In the genomic region with DNA sequence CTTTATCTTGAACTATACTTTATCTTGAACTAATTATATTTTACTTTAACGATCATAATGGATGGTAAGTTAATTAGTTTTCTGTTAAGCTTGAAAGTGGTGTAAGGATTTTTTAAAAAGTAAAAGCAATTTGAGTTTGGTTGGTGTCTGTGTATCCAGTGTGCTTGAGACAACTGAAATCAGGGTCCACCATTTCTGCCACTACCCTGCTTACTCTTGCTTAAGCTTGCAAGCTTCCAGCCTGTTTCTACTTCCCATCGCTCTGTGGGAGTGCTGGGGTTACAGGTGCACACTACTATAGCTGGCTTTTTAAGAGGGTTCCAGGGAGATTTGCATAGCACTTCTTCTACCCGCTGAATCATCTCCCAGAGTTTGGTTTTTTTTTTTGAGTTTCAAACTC, we compare ENCODE assay signal across 41 mouse cellular contexts. TPM values are rescaled to one million over a fixed set of nuclear protein-coding genes. Genes with fewer than 3 reads are reported as not detected.
"Had no signal": no experiment of that assay in that cellular context is flagged by ENCODE, and none has a peak within 500 bp of the region (broad histone marks: within the 10 kb centered on the region; RNA-seq: fewer than 3 reads in every experiment).

No protein-coding gene starts in this region.

- DNase-seq: left cerebral cortex, postnatal 4 days; liver; liver, embryonic 13.5 days; liver, postnatal 0 days; lung, adult 18-20 months; lung, adult 2 months; lung, embryonic 14.5 days; lung, postnatal 10 days; lung, postnatal 14 days; lung, postnatal 36 days; lung, postnatal 4 days had no signal

- H3K9me3 ChIP-seq: limb, embryonic 10.5 days; limb, embryonic 12.5 days; limb, embryonic 13.5 days; limb, embryonic 15.5 days; liver, embryonic 12.5 days; liver, embryonic 13.5 days; liver, embryonic 15.5 days; lung, embryonic 15.5 days; midbrain, embryonic 10.5 days; midbrain, embryonic 12.5 days; midbrain, embryonic 13.5 days; midbrain, embryonic 15.5 days; neural tube, embryonic 12.5 days had no signal

- H3K36me3 ChIP-seq: limb, embryonic 10.5 days; limb, embryonic 12.5 days; limb, embryonic 13.5 days; limb, embryonic 15.5 days; liver, embryonic 12.5 days; liver, embryonic 13.5 days; liver, embryonic 15.5 days; midbrain, embryonic 10.5 days; midbrain, embryonic 12.5 days; midbrain, embryonic 13.5 days; midbrain, embryonic 15.5 days; neural tube, embryonic 12.5 days had no signal

- H3K4me1 ChIP-seq: limb, embryonic 10.5 days; limb, embryonic 12.5 days; limb, embryonic 13.5 days; liver, embryonic 13.5 days; liver, embryonic 15.5 days; midbrain, embryonic 12.5 days; midbrain, embryonic 13.5 days; midbrain, embryonic 15.5 days; neural tube, embryonic 12.5 days had no signal

- H3K9ac ChIP-seq: limb, embryonic 12.5 days; limb, embryonic 13.5 days; limb, embryonic 15.5 days; liver, embryonic 12.5 days; liver, embryonic 13.5 days; liver, embryonic 14.5 days; liver, embryonic 15.5 days; liver, postnatal 0 days; lung, embryonic 14.5 days; lung, embryonic 15.5 days; midbrain, embryonic 12.5 days; midbrain, embryonic 13.5 days; midbrain, embryonic 15.5 days; neural tube, embryonic 12.5 days had no signal

- H3K27me3 ChIP-seq: limb, embryonic 12.5 days; limb, embryonic 13.5 days; limb, embryonic 15.5 days; liver, embryonic 12.5 days; liver, embryonic 13.5 days; liver, embryonic 15.5 days; megakaryocyte, embryonic 14.5 days; midbrain, embryonic 12.5 days; midbrain, embryonic 13.5 days; midbrain, embryonic 15.5 days; neural tube, embryonic 12.5 days had no signal

- H3K4me2 ChIP-seq: limb, embryonic 12.5 days; limb, embryonic 13.5 days; limb, embryonic 15.5 days; liver, embryonic 11.5 days; liver, embryonic 12.5 days; liver, embryonic 13.5 days; liver, embryonic 15.5 days; lung, embryonic 14.5 days; lung, embryonic 15.5 days; midbrain, embryonic 12.5 days; midbrain, embryonic 13.5 days; midbrain, embryonic 15.5 days; neural tube, embryonic 12.5 days had no signal

- H3K4me3 ChIP-seq: limb, embryonic 10.5 days; limb, embryonic 12.5 days; limb, embryonic 13.5 days; limb, embryonic 15.5 days; liver, embryonic 12.5 days; liver, embryonic 13.5 days; liver, embryonic 15.5 days; lung, embryonic 15.5 days; megakaryocyte, embryonic 14.5 days; midbrain, embryonic 10.5 days; midbrain, embryonic 12.5 days; midbrain, embryonic 13.5 days; midbrain, embryonic 15.5 days; myocyte; neural tube, embryonic 12.5 days had no signal

- ATAC-seq: liver, embryonic 12.5 days; liver, postnatal 0 days; lung, postnatal 0 days; midbrain, embryonic 13.5 days; midbrain, embryonic 15.5 days; midbrain, embryonic 16.5 days had no signal

- H3K27ac ChIP-seq: limb, embryonic 10.5 days; limb, embryonic 12.5 days; limb, embryonic 13.5 days; limb, embryonic 15.5 days; liver, embryonic 12.5 days; liver, embryonic 13.5 days; liver, embryonic 14.5 days; liver, embryonic 15.5 days; lung, embryonic 15.5 days; macrophage; midbrain, embryonic 10.5 days; midbrain, embryonic 12.5 days; midbrain, embryonic 13.5 days; midbrain, embryonic 15.5 days; neural tube, embryonic 12.5 days had no signal

RNA-seq across cellular contexts. Expression of gene Mlana, which starts 11.8 kb away (rescaled TPM):
- total RNA-seq: left cerebral cortex, postnatal 25 days; left cerebral cortex, postnatal 4 days; liver, adult 2 months; megakaryocyte progenitor cell, adult 5-6 weeks; megakaryocyte, adult 5-6 weeks; megakaryocyte-erythroid progenitor cell, adult 5-6 weeks; midbrain, postnatal 0 days; monocyte, adult 5-6 weeks had no signal
- polyA plus RNA-seq: limb, embryonic 10.5 days; limb, embryonic 11.5 days; limb, embryonic 12.5 days; liver, adult 2 months; liver, embryonic 11.5 days; liver, embryonic 12.5 days; liver, embryonic 13.5 days; liver, embryonic 14.5 days; liver, embryonic 15.5 days; liver, embryonic 16.5 days; liver, postnatal 0 days; lung, embryonic 14.5 days; lung, embryonic 15.5 days; lung, embryonic 16.5 days; midbrain, embryonic 12.5 days; midbrain, embryonic 13.5 days; midbrain, embryonic 15.5 days; midbrain, embryonic 16.5 days; midbrain, postnatal 0 days; myocyte; neural tube, embryonic 11.5 days; neural tube, embryonic 12.5 days had no signal
